Mouse (Mus musculus) monocyte, adult 2 months (primary cell): ENCODE results near the gene Eva1c.
A peak's percentile ranks its signal among the peaks of the same experiment; 100 is the strongest.

Experiments used
- DNase-seq, 2 experiments: peaks; one replicate each; pipeline ENCODE4 v3.0.0; 2022; ENCODE audit warnings: low spot score in 2 of 2, low read depth in 1 of 2

The Eva1c gene

GRCm38 (mm10) chr16:90863468-90864046 is 37.0 kb downstream of the Eva1c start:
- no peak for DNase-seq

- DNase-seq: no peak
Observed at GRCm38 (mm10) chr16:90864693-90865092, 38.2 kb downstream of the Eva1c start.

GRCm38 (mm10) chr16:90865652-90866051 is 39.1 kb downstream of the Eva1c start:
- no peak for DNase-seq

GRCm38 (mm10) chr16:90868129-90868528 is 41.6 kb downstream of the Eva1c start:
- DNase-seq: no peak

- no peak for DNase-seq
Observed at GRCm38 (mm10) chr16:90869361-90869760, 42.8 kb downstream of the Eva1c start.

GRCm38 (mm10) chr16:90872936-90873335 is 46.4 kb downstream of the Eva1c start:
- no peak for DNase-seq

- DNase-seq: no peak
Observed at GRCm38 (mm10) chr16:90874536-90874935, 48.0 kb downstream of the Eva1c start.

GRCm38 (mm10) chr16:90878135-90878860 is 51.8 kb downstream of the Eva1c start:
- DNase-seq: no peak

GRCm38 (mm10) chr16:90882501-90882977 is 56.0 kb downstream of the Eva1c start:
- no peak for DNase-seq

GRCm38 (mm10) chr16:90885351-90885750 is 58.8 kb downstream of the Eva1c start:
- DNase-seq: peak; percentile 4 to 19

- peak in 1 of 2 experiments; percentile 4 for DNase-seq
Observed at GRCm38 (mm10) chr16:90885781-90886565, 59.5 kb downstream of the Eva1c start.

- DNase-seq: no peak
Observed at GRCm38 (mm10) chr16:90890683-90891082, 64.2 kb downstream of the Eva1c start.

GRCm38 (mm10) chr16:90891601-90892000 is 65.1 kb downstream of the Eva1c start:
- DNase-seq: no peak

GRCm38 (mm10) chr16:90892081-90892480 is 65.6 kb downstream of the Eva1c start:
- DNase-seq: no peak

- no peak for DNase-seq
Observed at GRCm38 (mm10) chr16:90893019-90893418, 66.5 kb downstream of the Eva1c start.

GRCm38 (mm10) chr16:90893792-90894191 is 67.3 kb downstream of the Eva1c start:
- no peak for DNase-seq

- DNase-seq: no peak
Observed at GRCm38 (mm10) chr16:90897651-90898050, 71.1 kb downstream of the Eva1c start.

- no peak for DNase-seq
Observed at GRCm38 (mm10) chr16:90899498-90899897, 73.0 kb downstream of the Eva1c start.

- DNase-seq: no peak
Observed at GRCm38 (mm10) chr16:90901364-90901763, 74.8 kb downstream of the Eva1c start.

GRCm38 (mm10) chr16:90903300-90903699 is 76.8 kb downstream of the Eva1c start:
- DNase-seq: no peak

- DNase-seq: no peak
Observed at GRCm38 (mm10) chr16:90907250-90907649, 80.7 kb downstream of the Eva1c start.
